Mouse (Mus musculus) embryonic facial prominence, embryonic 14.5 days (tissue): ENCODE measurements around the gene Jpt1. TPM values are rescaled to one million over a fixed set of nuclear protein-coding genes. Genes with fewer than 3 reads are reported as not detected.

ENCODE experiments used
- ATAC-seq: fragments of 200-750 bp; cut with Nextera tagmentation; 2 replicates; pipeline ENCODE4 v1.8.0; 2017; ENCODE audit warnings: low read depth, moderate number of reproducible peaks, moderate TSS enrichment
- DNase-seq: peaks from one replicate; pipeline ENCODE4 v3.0.0-alpha.2; 2015; ENCODE audit warnings: low spot score
- H3K27ac ChIP-seq: fragments of 300-500 bp; sonication (generic); replicated peaks from 2 replicates; pipeline ENCODE4 v1.5.1; 2014; ENCODE audit warnings: low read depth, mild to moderate bottlenecking, low read length, moderate library complexity
- H3K27me3 ChIP-seq: fragments of 300-500 bp; sonication (generic); replicated peaks from 2 replicates; pipeline ENCODE4 v1.6.1; 2014; ENCODE audit warnings: low read length; ENCODE audit not compliant: control insufficient read depth, insufficient read depth
- H3K36me3 ChIP-seq: fragments of 300-500 bp; sonication (generic); 2 replicates; pipeline ENCODE4 v1.6.1; 2014; ENCODE audit warnings: low read length, mixed read lengths; ENCODE audit not compliant: control insufficient read depth, insufficient read depth
- H3K4me1 ChIP-seq: fragments of 300-500 bp; sonication (generic); 2 replicates; pipeline ENCODE4 v1.6.1; 2014; ENCODE audit warnings: antibody characterized with exemption, low read length; ENCODE audit not compliant: control insufficient read depth, insufficient read depth
- H3K4me2 ChIP-seq: fragments of 300-500 bp; sonication (generic); 2 replicates; pipeline ENCODE4 v1.6.1; 2014; ENCODE audit warnings: low read depth, mild to moderate bottlenecking, low read length, moderate library complexity, mixed read lengths
- H3K4me3 ChIP-seq: fragments of 300-500 bp; sonication (generic); 2 replicates; pipeline ENCODE4 v1.5.1; 2014; ENCODE audit warnings: low read depth, mild to moderate bottlenecking, low read length
- H3K9ac ChIP-seq: fragments of 300-500 bp; sonication (generic); 2 replicates; pipeline ENCODE4 v1.6.1; 2014; ENCODE audit warnings: low read depth, mild to moderate bottlenecking, low read length, moderate library complexity, mixed read lengths
- H3K9me3 ChIP-seq: fragments of 300-500 bp; sonication (generic); 2 replicates; pipeline ENCODE4 v1.6.1; 2016; ENCODE audit warnings: low read length; ENCODE audit not compliant: control insufficient read depth
- WGBS: fragments of 180-500 bp; shearing (Covaris S2); extraction: QIAGEN DNeasy Blood & Tissue Kit; methylation state at CpG from one replicate; pipeline ENCODE4 v1.1.7; 2014; 5-methylcytosine and 5-hydroxymethylcytosine counted together
- microRNA-seq: library from miRNA; unstranded; fragments of <30 nt; microRNA quantifications from one replicate; pipeline ENCODE4, GENCODE M21; 2016; ENCODE audit warnings: borderline number of aligned reads
- polyA plus RNA-seq: library from polyadenylated mRNA; unstranded; fragments of >200 nt; fragmentation: Nextera tagmentation; extraction: Ambion mirVana; gene quantifications from 2 replicates; pipeline ENCODE4 v1.2.1, GENCODE M21; 2014

Jpt1 gene
- polyA plus RNA-seq, 1 experiment from 2014 or later = 576 TPM

GRCm38 (mm10) chr11:115448998-115449397, 65.2 kb downstream of the Jpt1 start:
- Histone ChIP-seq H3K27ac (no peak overlapping the region), H3K27me3 (no peaks in the 10 kb centered on the region), H3K4me3 (no peak overlapping the region), H3K4me1 (no peaks in the 10 kb centered on the region), H3K9me3 (no peaks in the 10 kb centered on the region), H3K9ac (no peak overlapping the region), H3K4me2 (no peak overlapping the region), H3K36me3 (no peaks in the 10 kb centered on the region)
- WGBS = 40% methylated on average over 7 of the region's 7 CpGs
- no peak for DNase-seq
- ATAC-seq = no peak

- 89% methylated on average over 16 of the region's 16 CpGs for WGBS
- no peak for DNase-seq
Observed at GRCm38 (mm10) chr11:115448075-115448474, 66.1 kb downstream of the Jpt1 start.

More at GRCm38 (mm10) chr11:115448075-115448474, 66.1 kb downstream of the Jpt1 start:
- no peak for ATAC-seq
- Histone ChIP-seq H3K9me3 (no peaks in the 10 kb centered on the region), H3K36me3 (no peaks in the 10 kb centered on the region), H3K9ac (no peak overlapping the region), H3K4me1 (no peaks in the 10 kb centered on the region), H3K27me3 (no peaks in the 10 kb centered on the region), H3K27ac (no peak overlapping the region), H3K4me3 (no peak overlapping the region), H3K4me2 (no peak overlapping the region)

Small RNAs within 50 kb of the gene (microRNA-seq; reads per million reads assigned to microRNA genes)
- 0.50 reads per million for gene Mir3968

Other genes starting within 250 kb of the Jpt1 start
- gene Grin2c, start 247.1 kb downstream of the Jpt1 start, polyA plus RNA-seq = not detected in 2 replicates
- gene Fdxr, start 237.3 kb downstream of the Jpt1 start, polyA plus RNA-seq = 10.4 and 11.0 TPM in 2 replicates
- gene Fads6, start 216.7 kb downstream of the Jpt1 start, polyA plus RNA-seq = 0.24 and 0.52 TPM in 2 replicates
- gene Otop2, start 207.2 kb downstream of the Jpt1 start, polyA plus RNA-seq = not detected in 2 replicates
- gene Ush1g, start 192.3 kb downstream of the Jpt1 start, polyA plus RNA-seq = not detected in 2 replicates
- gene Otop3, start 179.7 kb downstream of the Jpt1 start, polyA plus RNA-seq = 0.21 TPM in 1 of 2 replicates, not detected in the other
- gene Hid1, start 146.6 kb downstream of the Jpt1 start, polyA plus RNA-seq = 10.3 and 10.5 TPM in 2 replicates
- 11.7 and 12.3 TPM in 2 replicates for gene Cdr2l, start 132.5 kb downstream of the Jpt1 start, polyA plus RNA-seq
- 175 and 185 TPM in 2 replicates for gene Mrpl58, start 110.6 kb downstream of the Jpt1 start, polyA plus RNA-seq
- 841 and 943 TPM in 2 replicates for gene Atp5h, start 94.4 kb downstream of the Jpt1 start, polyA plus RNA-seq
- 21.8 and 22.6 TPM in 2 replicates for gene Kctd2, start 94.3 kb downstream of the Jpt1 start, polyA plus RNA-seq
- 0.11 TPM in 1 of 2 replicates, not detected in the other for gene Trim80, start 73.8 kb downstream of the Jpt1 start, polyA plus RNA-seq
- 0.15 and 0.18 TPM in 2 replicates for gene Slc16a5, start 51.9 kb downstream of the Jpt1 start, polyA plus RNA-seq
- gene Armc7, start 38.7 kb downstream of the Jpt1 start, polyA plus RNA-seq = 7.6 TPM in 2 replicates
- 70.9 and 74.8 TPM in 2 replicates for gene Nt5c, start 22.5 kb downstream of the Jpt1 start, polyA plus RNA-seq
- 838 and 864 TPM in 2 replicates for gene Sumo2, start 21.9 kb upstream of the Jpt1 start, polyA plus RNA-seq
- gene Nup85, start 50.0 kb upstream of the Jpt1 start, polyA plus RNA-seq = 128 and 143 TPM in 2 replicates
- 82.8 and 87.6 TPM in 2 replicates for gene Mrps7, start 89.5 kb upstream of the Jpt1 start, polyA plus RNA-seq
- gene Gga3, start 89.7 kb upstream of the Jpt1 start, polyA plus RNA-seq = 16.5 and 17.9 TPM in 2 replicates
- gene Mif4gd, start 98.6 kb upstream of the Jpt1 start, polyA plus RNA-seq = 22.7 and 28.5 TPM in 2 replicates
- 23.4 and 24.6 TPM in 2 replicates for gene Slc25a19, start 113.9 kb upstream of the Jpt1 start, polyA plus RNA-seq
- gene Grb2, start 194.2 kb upstream of the Jpt1 start, polyA plus RNA-seq = 66.7 TPM in 2 replicates